Mouse (Mus musculus): ENCODE results near the gene Gm38392.

DNA sequence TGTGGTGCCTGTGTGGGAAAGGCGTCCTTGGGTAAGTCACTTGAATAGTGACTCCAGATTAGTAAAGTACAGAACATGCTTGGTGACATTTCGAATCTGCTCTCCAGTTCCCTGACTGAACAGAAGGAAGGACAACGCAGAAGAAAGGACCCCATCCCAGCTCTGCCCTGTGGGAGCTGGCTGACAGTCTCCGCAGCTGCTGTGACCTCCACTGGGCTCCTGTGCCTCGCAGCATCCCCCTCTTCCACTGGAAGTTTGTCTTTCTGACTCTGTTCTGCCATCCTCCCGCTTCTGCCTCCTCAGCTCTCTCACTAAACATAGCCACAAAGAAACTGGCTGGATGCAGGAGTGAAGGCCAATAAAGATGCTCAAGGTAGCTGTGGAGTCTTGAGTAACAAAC lies 84.0 kb downstream of the Gm38392 start:
- TF ChIP-seq POLR2A (IDR thresholded peaks at IDR 0.05; ENCODE audit: low read depth, low read length) (no peak), CTCF (IDR thresholded peaks at IDR 0.05; ENCODE audit: extremely low read depth, insufficient read length, insufficient replicate concordance, low read depth, low read length) (no peak)
